Mouse (Mus musculus) MEL (cell line): ENCODE results near the gene Twnk. TPM values are rescaled to one million over a fixed set of nuclear protein-coding genes. Genes with fewer than 3 reads are reported as not detected.

Experiments
- DNase-seq: peaks from one replicate; pipeline ENCODE4 v3.0.0; 2011; ENCODE audit warnings: low read depth, low spot score
- H3K27ac ChIP-seq: 2 replicates; pipeline ENCODE4 v1.5.1; 2012; ENCODE audit warnings: low read depth, mild to moderate bottlenecking, control low read depth, low read length, moderate library complexity; ENCODE audit not compliant: control insufficient read depth
- H3K27me3 ChIP-seq, 2 experiments: fragments of 150-350 bp in 1 of 2; sonication (generic) in 1 of 2; 2 replicates each; pipeline ENCODE4 v1.6.1; 2012; ENCODE audit warnings: low read length in 2 of 2, mild to moderate bottlenecking in 2 of 2, improper control_type of control experiment in 1 of 2, moderate library complexity in 1 of 2; ENCODE audit not compliant: insufficient read depth in 2 of 2, control insufficient read depth in 1 of 2
- H3K36me3 ChIP-seq, 2 experiments: 2 replicates each; pipeline ENCODE4 v1.6.1; 2012 to 2014; ENCODE audit warnings: low read length in 2 of 2, improper control_type of control experiment in 1 of 2, inconsistent platforms in 1 of 2, mild to moderate bottlenecking in 1 of 2; ENCODE audit not compliant: insufficient read depth in 2 of 2, control insufficient read depth in 1 of 2
- H3K4me1 ChIP-seq, 2 experiments: fragments of 150-350 bp in 1 of 2; sonication (generic) in 1 of 2; 2 replicates each; pipeline ENCODE4 v1.6.1; 2012; ENCODE audit warnings: low read length in 2 of 2, improper control_type of control experiment in 1 of 2, mild to moderate bottlenecking in 1 of 2; ENCODE audit not compliant: insufficient read depth in 2 of 2, control insufficient read depth in 1 of 2
- H3K4me3 ChIP-seq, 2 experiments: fragments of 150-350 bp in 1 of 2; sonication (generic) in 1 of 2; 2 replicates each; pipeline ENCODE4 v1.5.1; 2012; ENCODE audit warnings: low read depth in 2 of 2, low read length in 2 of 2, mild to moderate bottlenecking in 2 of 2, moderate library complexity in 2 of 2, control low read depth in 1 of 2, improper control_type of control experiment in 1 of 2; ENCODE audit not compliant: control insufficient read depth in 1 of 2, insufficient read depth in 1 of 2
- H3K79me2 ChIP-seq: 2 replicates; pipeline ENCODE4 v1.6.1; 2012; ENCODE audit warnings: mild to moderate bottlenecking, low read length, moderate library complexity; ENCODE audit not compliant: control insufficient read depth, poor library complexity, insufficient read depth
- H3K9ac ChIP-seq: 2 replicates; pipeline ENCODE4 v1.6.1; 2012; ENCODE audit warnings: low read depth, mild to moderate bottlenecking, control low read depth, low read length, moderate library complexity; ENCODE audit not compliant: control insufficient read depth, poor library complexity, severe bottlenecking
- H3K9me3 ChIP-seq: fragments of 150-350 bp; sonication (generic); replicated peaks from 2 replicates; pipeline ENCODE4 v1.6.1; 2012; ENCODE audit warnings: mild to moderate bottlenecking, low read length, improper control_type of control experiment, moderate library complexity; ENCODE audit not compliant: insufficient read depth
- BHLHE40 ChIP-seq: IDR thresholded peaks from 2 replicates; pipeline ENCODE4 v1.6.1; 2012; ENCODE audit warnings: low read depth, mild to moderate bottlenecking, inconsistent platforms, low read length, improper control_type of control experiment, borderline replicate concordance
- CHD1 ChIP-seq: IDR thresholded peaks from 2 replicates; pipeline ENCODE4 v1.6.1; 2012; ENCODE audit warnings: low read depth, mild to moderate bottlenecking, inconsistent platforms, low read length, improper control_type of control experiment
- CHD2 ChIP-seq: IDR thresholded peaks from 2 replicates; pipeline ENCODE4 v1.6.1; 2011; ENCODE audit warnings: low read length, improper control_type of control experiment
- CTCF ChIP-seq, 3 experiments: IDR thresholded peaks in 2 of 3; conservative IDR thresholded peaks in 1 of 3; 2 replicates each; pipeline ENCODE4 v1.5.1; 2011 to 2012; ENCODE audit warnings: low read length in 3 of 3, low read depth in 2 of 3, mild to moderate bottlenecking in 2 of 3, improper control_type of control experiment in 1 of 3, inconsistent platforms in 1 of 3, mixed read lengths in 1 of 3, moderate library complexity in 1 of 3; ENCODE audit not compliant: control insufficient read depth in 1 of 3, insufficient read depth in 1 of 3, poor library complexity in 1 of 3, severe bottlenecking in 1 of 3
- E2F4 ChIP-seq: IDR thresholded peaks from 2 replicates; pipeline ENCODE4 v1.6.1; 2011; ENCODE audit warnings: low read depth, low read length, improper control_type of control experiment, borderline replicate concordance
- ELF1 ChIP-seq: IDR thresholded peaks from 2 replicates; pipeline ENCODE4 v1.6.1; 2014; ENCODE audit warnings: low read depth, mild to moderate bottlenecking, inconsistent platforms, low read length, improper control_type of control experiment, moderate library complexity
- EP300 ChIP-seq, 2 experiments: IDR thresholded peaks; 2 replicates each; pipeline ENCODE4 v1.6.1; 2011; ENCODE audit warnings: improper control_type of control experiment in 2 of 2, low read length in 2 of 2, low read depth in 1 of 2, mild to moderate bottlenecking in 1 of 2
- ETS1 ChIP-seq: IDR thresholded peaks from 2 replicates; pipeline ENCODE4 v1.6.1; 2012; ENCODE audit warnings: low read depth, mild to moderate bottlenecking, inconsistent platforms, low read length, improper control_type of control experiment, moderate library complexity
- GABPA ChIP-seq: IDR thresholded peaks from 2 replicates; pipeline ENCODE4 v1.6.1; 2012; ENCODE audit warnings: low read depth, mild to moderate bottlenecking, inconsistent platforms, low read length, improper control_type of control experiment, moderate library complexity
- GATA1 ChIP-seq: IDR thresholded peaks from 2 replicates; pipeline ENCODE4 v1.6.1; 2011; ENCODE audit warnings: low read depth, low read length, improper control_type of control experiment
- JUND ChIP-seq: IDR thresholded peaks from 2 replicates; pipeline ENCODE4 v1.6.1; 2011; ENCODE audit warnings: low read depth, mild to moderate bottlenecking, improper control_type of control experiment, low read length
- MAFK ChIP-seq: IDR thresholded peaks from 2 replicates; pipeline ENCODE4 v1.6.1; 2011; ENCODE audit warnings: low read depth, mild to moderate bottlenecking, low read length, improper control_type of control experiment, borderline replicate concordance
- MAX ChIP-seq: IDR thresholded peaks from 2 replicates; pipeline ENCODE4 v1.6.1; 2011; ENCODE audit warnings: low read length, improper control_type of control experiment
- NELFE ChIP-seq: IDR thresholded peaks from 2 replicates; pipeline ENCODE4 v1.6.1; 2011; ENCODE audit warnings: low read depth, low read length, improper control_type of control experiment
- NRF1 ChIP-seq: IDR thresholded peaks from 2 replicates; pipeline ENCODE4 v1.6.1; 2014; ENCODE audit warnings: low read depth, mild to moderate bottlenecking, inconsistent platforms, low read length, improper control_type of control experiment, moderate library complexity; ENCODE audit not compliant: poor library complexity, insufficient read depth, severe bottlenecking
- POLR2A ChIP-seq, 2 experiments: IDR thresholded peaks; 2 replicates each; pipeline ENCODE4 v1.6.1; 2011 to 2012; ENCODE audit warnings: low read length in 2 of 2, mild to moderate bottlenecking in 2 of 2, control low read depth in 1 of 2, improper control_type of control experiment in 1 of 2, low read depth in 1 of 2, moderate library complexity in 1 of 2; ENCODE audit not compliant: control insufficient read depth in 1 of 2, insufficient read depth in 1 of 2, poor library complexity in 1 of 2
- POLR2AphosphoS2 ChIP-seq: IDR thresholded peaks from 2 replicates; pipeline ENCODE4 v1.6.1; 2011; ENCODE audit warnings: low read length, improper control_type of control experiment
- RAD21 ChIP-seq: IDR thresholded peaks from 2 replicates; pipeline ENCODE4 v1.6.1; 2011; ENCODE audit warnings: mild to moderate bottlenecking, low read depth, low read length, improper control_type of control experiment
- RCOR1 ChIP-seq: IDR thresholded peaks from 2 replicates; pipeline ENCODE4 v1.6.1; 2012; ENCODE audit warnings: low read depth, mild to moderate bottlenecking, inconsistent platforms, low read length, improper control_type of control experiment
- SMC3 ChIP-seq: IDR thresholded peaks from 2 replicates; pipeline ENCODE4 v1.6.1; 2011; ENCODE audit warnings: low read depth, low read length, improper control_type of control experiment
- TBP ChIP-seq: IDR thresholded peaks from 2 replicates; pipeline ENCODE4 v1.8.0; 2011; ENCODE audit warnings: low read depth, low read length, improper control_type of control experiment
- TCF12 ChIP-seq: IDR thresholded peaks from 2 replicates; pipeline ENCODE4 v1.6.1; 2014; ENCODE audit warnings: low read depth, mild to moderate bottlenecking, inconsistent platforms, low read length, improper control_type of control experiment, moderate library complexity
- UBTF ChIP-seq: IDR thresholded peaks from 2 replicates; pipeline ENCODE4 v1.6.1; 2012; ENCODE audit warnings: low read depth, mild to moderate bottlenecking, inconsistent platforms, low read length, improper control_type of control experiment, moderate library complexity, borderline replicate concordance; ENCODE audit not compliant: insufficient read depth
- USF1 ChIP-seq: IDR thresholded peaks from 2 replicates; pipeline ENCODE4 v1.6.1; 2014; ENCODE audit warnings: low read depth, mild to moderate bottlenecking, inconsistent platforms, low read length, improper control_type of control experiment, moderate library complexity
- ZC3H11A ChIP-seq: IDR thresholded peaks from 2 replicates; pipeline ENCODE4 v1.6.1; 2012; ENCODE audit warnings: low read depth, mild to moderate bottlenecking, inconsistent platforms, low read length, improper control_type of control experiment
- ZKSCAN1 ChIP-seq: IDR thresholded peaks from 2 replicates; pipeline ENCODE4 v1.6.1; 2012; ENCODE audit warnings: low read depth, mild to moderate bottlenecking, inconsistent platforms, low read length, improper control_type of control experiment, moderate library complexity
- ZMIZ1 ChIP-seq: IDR thresholded peaks from 2 replicates; pipeline ENCODE4 v1.6.1; 2012; ENCODE audit warnings: low read depth, mild to moderate bottlenecking, inconsistent platforms, low read length, improper control_type of control experiment, moderate library complexity
- ZNF384 ChIP-seq: IDR thresholded peaks from 2 replicates; pipeline ENCODE4 v1.6.1; 2012; ENCODE audit warnings: low read depth, mild to moderate bottlenecking, inconsistent platforms, low read length, improper control_type of control experiment
- polyA plus RNA-seq, 2 experiments: library from polyadenylated mRNA; stranded (reverse) in 1 of 2; unstranded in 1 of 2; fragments of >175 nt in 1 of 2; fragments of >200 nt in 1 of 2; gene quantifications; 2 replicates each; pipeline versions ENCODE4 v1.2.1 to v1.2.4; 2012; ENCODE audit warnings: low replicate concordance in 2 of 2, low read depth in 1 of 2; ENCODE audit not compliant: insufficient read length in 2 of 2, insufficient read depth in 1 of 2, missing spikeins in 1 of 2
- total RNA-seq: library from RNA; depleted of rRNA; stranded (reverse); fragments of 300-350 nt; gene quantifications from 2 replicates; pipeline ENCODE4 v1.2.3, GENCODE M21; 2012

Gene Twnk
- total and polyA plus RNA-seq, 3 experiments: 37.5 to 55.6 TPM; not detected in 1

GRCm38 (mm10) chr19:45053451-45053850 lies 48.0 kb downstream of the Twnk start:
- Histone ChIP-seq H3K9ac (no peak overlapping the region), H3K9me3 (no peaks in the 10 kb centered on the region), H3K27ac (no peak overlapping the region), H3K4me3 (no peak overlapping the region), H3K79me2 (no peaks in the 10 kb centered on the region; the same call in 1 of the 2 replicates), H3K36me3 (peaks cover 0 to 18% of the 10 kb centered on the region in 2 experiments; a peak in 2 of 4 replicates), H3K27me3 (no peaks in the 10 kb centered on the region), H3K4me1 (peaks cover 10 to 30% of the 10 kb centered on the region in 2 experiments)
- DNase-seq: no peak
- TF ChIP-seq ZMIZ1 (no peak), SMC3 (no peak), RCOR1 (no peak), GATA1 (no peak), UBTF (no peak), ETS1 (no peak), ZC3H11A (no peak), ZNF384 (no peak), CTCF (IDR thresholded peaks at IDR 0.05 in 2 of 3, conservative IDR thresholded peaks at IDR 0.05 in 1 of 3; ENCODE audit: control insufficient read depth in 1 of 3, insufficient read depth in 1 of 3, low read depth in 2 of 3, low read length in 3 of 3, poor library complexity in 1 of 3, severe bottlenecking in 1 of 3) (no peak), BHLHE40 (no peak)

- H3K79me2 ChIP-seq: peaks cover 3% of the 10 kb centered on the region; the same call in 1 of the 2 replicates
- H3K9ac ChIP-seq: no peak overlapping the region
- no peaks in the 10 kb centered on the region for H3K27me3 ChIP-seq
- peak; percentile 56 for DNase-seq
- H3K4me1 ChIP-seq: peaks cover 10 to 31% of the 10 kb centered on the region in 2 experiments
- no peaks in the 10 kb centered on the region for H3K9me3 ChIP-seq
- H3K27ac ChIP-seq: peak overlapping the region; percentile 14; the same call in 1 of the 2 replicates
- no peak overlapping the region for H3K4me3 ChIP-seq
- H3K36me3 ChIP-seq: peaks cover 0 to 25% of the 10 kb centered on the region in 2 experiments; a peak in 2 of 4 replicates
- peak; percentile 57 to 69 for TF ChIP-seq EP300 (IDR thresholded peaks at IDR 0.05; ENCODE audit: low read depth in 1 of 2, low read length in 2 of 2)
- TF ChIP-seq GATA1: peak; percentile 84
- TF ChIP-seq NELFE: no peak
- TF ChIP-seq POLR2AphosphoS2: no peak
- no peak for TF ChIP-seq CHD1
- 0 out of 2 replicates have a peak, but pooled peaks have one; percentile 14 for TF ChIP-seq SMC3
- TF ChIP-seq NRF1: no peak
- TF ChIP-seq POLR2A (IDR thresholded peaks at IDR 0.05; ENCODE audit: control insufficient read depth in 1 of 2, insufficient read depth in 1 of 2, low read depth in 1 of 2, low read length in 2 of 2, poor library complexity in 1 of 2): no peak
- TF ChIP-seq CHD2: no peak
- 0 out of 6 replicates have a peak, but pooled peaks of 1 of the 3 experiments have one; percentile 5 for TF ChIP-seq CTCF (IDR thresholded peaks at IDR 0.05 in 2 of 3, conservative IDR thresholded peaks at IDR 0.05 in 1 of 3; ENCODE audit: control insufficient read depth in 1 of 3, insufficient read depth in 1 of 3, low read depth in 2 of 3, low read length in 3 of 3, poor library complexity in 1 of 3, severe bottlenecking in 1 of 3)
- TF ChIP-seq USF1: no peak
- TF ChIP-seq ZNF384: no peak
- peak; percentile 50; the same call in 1 of the 2 replicates for TF ChIP-seq ETS1
- no peak for TF ChIP-seq ELF1
- no peak for TF ChIP-seq GABPA
- TF ChIP-seq ZMIZ1: no peak
- TF ChIP-seq TCF12: peak; percentile 55; the same call in 1 of the 2 replicates
- TF ChIP-seq JUND: no peak
- no peak for TF ChIP-seq TBP
- TF ChIP-seq MAFK: no peak
- 0 out of 2 replicates have a peak, but pooled peaks have one; percentile 29 for TF ChIP-seq MAX
- TF ChIP-seq ZKSCAN1: no peak
- TF ChIP-seq RAD21: no peak
- no peak for TF ChIP-seq E2F4
These were observed 49.6 kb downstream of the Twnk start for GRCm38 (mm10) chr19:45054892-45055690.
